Mouse (Mus musculus): ENCODE measurements around the gene Gm45261.

Gm45261 gene

GRCm38 (mm10) chr1:80461348-80461747 lies at the start of gene Gm45261:
Gene Gm45261 (minus strand): TSS chr1:80461448.
- in situ Hi-C loops (cut with MboI, MseI): no loop called here

DNA sequence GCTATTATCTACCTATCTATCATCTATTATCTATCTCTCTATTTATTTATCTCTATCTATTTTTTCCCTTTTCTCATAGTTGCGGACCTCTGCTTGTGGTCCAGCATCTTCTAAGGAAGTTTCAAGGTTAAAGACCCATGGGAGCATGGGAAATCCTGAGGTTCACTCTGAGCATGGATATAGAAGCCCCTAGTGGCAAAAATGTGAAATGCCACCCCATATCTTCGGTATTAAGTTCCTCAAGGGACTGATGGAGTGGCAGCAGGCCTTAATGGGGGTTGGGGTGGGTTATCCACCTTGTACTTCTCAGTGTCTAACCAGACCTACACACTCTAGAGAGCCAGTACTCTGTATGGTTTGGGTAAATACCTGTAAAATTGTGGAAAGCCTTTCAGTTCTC lies 43.5 kb upstream of the Gm45261 start:
- in situ Hi-C loops (cut with MboI, MseI): no loop called here

- in situ Hi-C loops (cut with MboI, MseI): no loop called here
These were observed 42.8 kb upstream of the Gm45261 start for GRCm38 (mm10) chr1:80504081-80504480.

DNA sequence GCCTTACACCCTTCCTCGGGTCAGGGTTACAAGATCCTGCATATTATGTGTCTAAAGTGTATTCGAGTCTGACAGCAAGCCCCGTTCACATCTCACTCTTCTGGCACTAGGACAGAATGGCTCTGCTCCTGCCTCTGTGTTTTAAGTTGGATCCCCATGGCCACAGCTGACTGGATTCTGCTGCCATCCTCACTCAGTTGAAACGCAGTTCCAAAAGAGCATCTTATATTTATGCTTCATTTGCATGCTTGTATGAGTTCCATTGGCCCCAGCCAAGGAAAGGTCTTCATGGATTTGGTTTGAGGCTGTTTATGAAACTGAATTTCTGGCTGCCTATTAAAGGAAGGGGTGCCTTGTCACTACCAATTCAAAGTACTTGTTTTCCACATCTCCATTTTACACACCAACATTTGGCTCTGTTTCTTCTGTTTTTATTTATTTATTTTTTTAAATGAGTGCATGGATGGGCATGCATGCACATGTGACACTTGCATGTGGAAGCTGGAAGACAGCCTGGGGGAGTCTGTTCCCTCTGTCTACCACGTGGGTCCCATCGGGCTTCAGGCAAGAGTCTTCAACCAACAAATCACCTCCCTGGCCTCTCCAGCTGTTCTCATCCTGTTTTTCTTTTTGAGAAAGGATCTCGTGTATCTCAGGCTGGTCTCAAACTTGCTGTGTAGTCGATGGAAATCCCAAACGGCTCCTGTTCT lies 41.4 kb upstream of the Gm45261 start:
- in situ Hi-C loops (cut with MboI, MseI): no loop called here

DNA sequence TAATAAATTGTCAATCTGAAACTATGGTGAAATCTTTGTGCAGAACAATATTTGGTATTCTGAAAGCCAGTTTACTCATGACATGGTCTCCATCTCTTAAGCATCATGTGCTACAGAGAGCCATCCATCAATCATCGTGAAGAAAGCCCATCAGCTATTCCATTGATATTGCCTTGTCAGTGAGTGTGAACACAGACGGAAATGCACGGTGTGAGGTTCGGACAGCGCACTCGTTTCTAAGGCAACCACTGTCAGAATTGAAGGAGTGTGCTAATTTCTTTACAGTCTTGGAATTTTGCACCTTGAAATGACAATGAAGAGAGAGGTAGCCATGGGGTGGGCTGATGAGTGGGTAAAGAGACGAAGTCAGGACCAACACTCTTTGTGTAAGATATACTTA lies 38.0 kb upstream of the Gm45261 start:
- in situ Hi-C loops (cut with MboI, MseI): no loop called here

GRCm38 (mm10) chr1:80496360-80496759 lies 35.1 kb upstream of the Gm45261 start:
- in situ Hi-C loops (cut with MboI, MseI): no loop called here

DNA sequence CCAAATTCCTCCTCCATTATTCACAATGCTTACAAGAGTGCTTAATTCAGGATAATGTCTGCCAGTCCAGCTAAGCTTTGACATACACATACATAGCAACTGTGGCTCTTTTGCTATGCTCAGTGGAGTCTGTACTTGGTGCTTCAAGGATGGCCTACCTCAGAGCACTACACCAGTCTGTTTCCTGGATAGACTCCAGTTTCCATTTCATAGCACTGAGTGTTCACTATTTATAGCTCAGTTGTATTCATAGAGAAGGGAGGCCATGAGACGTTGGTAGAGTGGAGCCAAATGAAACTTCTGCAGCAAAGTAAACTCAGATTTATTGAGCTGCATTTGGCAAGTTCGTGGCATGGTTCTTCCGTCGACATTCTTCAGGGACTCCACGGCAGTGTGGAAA lies 22.2 kb upstream of the Gm45261 start:
- in situ Hi-C loops (cut with MboI, MseI): loop anchor here (10.0 kb wide), 1 partner anchor 309 kb away; no protein-coding TSS in a partner anchor

DNA sequence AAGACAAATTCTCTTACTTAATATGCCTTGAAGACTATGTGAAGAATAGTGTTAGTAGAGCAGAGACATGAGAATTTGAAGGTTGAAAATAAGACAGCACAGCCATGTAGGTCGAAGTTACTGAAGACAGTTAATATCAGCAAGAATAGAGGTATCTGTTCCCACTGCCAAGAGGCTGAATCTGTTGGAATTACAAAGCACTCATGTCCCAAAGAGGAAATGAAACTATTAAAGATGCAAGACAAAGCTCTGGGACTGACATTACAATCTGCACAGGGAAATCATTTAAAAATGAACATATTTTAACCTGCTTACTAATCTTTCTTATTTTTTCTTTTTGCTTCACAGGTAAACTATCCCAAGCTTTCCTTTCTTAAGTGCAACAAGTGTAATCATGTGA lies 13.7 kb upstream of the Gm45261 start:
- in situ Hi-C loops (cut with MboI, MseI): no loop called here

DNA sequence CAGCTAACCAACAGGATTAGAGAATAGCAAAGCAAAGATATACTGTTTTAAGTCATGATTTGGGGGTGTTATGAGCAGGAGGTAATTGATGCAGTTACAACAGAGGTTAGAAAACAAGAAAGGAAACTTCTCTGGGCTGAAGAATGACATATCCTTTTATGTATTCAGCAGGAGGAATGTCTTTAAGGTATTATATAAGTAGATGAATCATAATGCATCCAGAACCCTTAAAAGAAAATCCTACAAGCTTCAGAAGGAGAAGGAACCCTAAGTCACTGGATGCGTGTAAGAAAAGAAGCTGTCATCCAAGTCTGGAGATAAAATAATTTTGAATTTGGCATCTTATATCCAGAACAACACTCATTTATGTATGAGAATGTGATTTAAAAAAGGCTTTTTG lies 11.1 kb upstream of the Gm45261 start:
- in situ Hi-C loops (cut with MboI, MseI): no loop called here

DNA sequence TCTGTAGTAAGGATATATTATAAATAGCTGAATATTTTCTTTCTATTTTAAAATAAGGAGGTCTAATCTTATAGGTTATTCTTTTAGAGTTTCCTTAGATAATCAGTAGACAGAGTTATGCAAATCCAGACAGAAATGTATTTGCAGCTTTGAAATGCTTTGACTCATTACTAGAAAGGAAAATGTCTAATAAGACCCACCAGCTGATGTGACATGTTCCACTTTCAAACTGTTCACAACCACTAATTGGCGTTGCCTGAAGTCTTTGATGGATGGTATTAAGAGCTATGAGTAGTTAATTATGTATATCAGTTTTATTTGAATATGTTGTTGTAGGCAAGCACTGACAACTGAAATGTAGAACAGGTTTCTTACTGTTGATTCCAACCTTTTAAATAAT lies 1.3 kb downstream of the Gm45261 start:
- in situ Hi-C loops (cut with MboI, MseI): no loop called here

- in situ Hi-C loops (cut with MboI, MseI): no loop called here
These were observed 1.8 kb downstream of the Gm45261 start for GRCm38 (mm10) chr1:80459477-80459876.

- in situ Hi-C loops (cut with MboI, MseI): no loop called here
These were observed 7.3 kb downstream of the Gm45261 start for GRCm38 (mm10) chr1:80453971-80454370.

DNA sequence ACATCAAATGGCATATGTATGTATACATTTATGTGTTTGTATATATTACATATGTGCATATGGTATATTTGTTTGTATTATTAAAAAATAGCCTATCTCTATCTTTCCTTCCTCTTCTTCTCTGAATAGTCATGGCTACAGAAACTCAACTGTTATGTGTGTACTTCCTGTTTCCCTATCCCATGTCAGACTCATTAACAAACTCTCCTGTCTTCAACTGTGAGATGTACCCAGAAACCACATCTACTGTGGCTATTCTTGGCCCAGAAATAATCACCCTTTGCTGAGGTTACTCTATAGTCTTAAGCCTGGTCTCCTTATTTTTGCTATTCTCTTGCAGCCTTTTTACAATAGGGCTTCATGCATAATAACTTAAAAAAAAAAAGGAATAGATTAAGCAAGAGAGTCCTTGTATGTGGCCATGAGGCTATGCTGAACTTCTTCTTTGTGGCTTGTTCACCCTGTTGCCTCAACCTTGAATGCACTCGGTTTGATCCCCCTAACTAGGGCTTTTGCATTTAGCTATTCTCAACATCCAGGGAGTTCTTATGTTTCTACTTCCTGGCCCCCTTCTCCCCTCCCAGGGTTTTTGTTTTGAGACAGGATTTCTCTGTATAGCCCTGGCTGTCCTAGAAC lies 9.2 kb downstream of the Gm45261 start:
- in situ Hi-C loops (cut with MboI, MseI): no loop called here

- in situ Hi-C loops (cut with MboI, MseI): no loop called here
These were observed 13.7 kb downstream of the Gm45261 start for GRCm38 (mm10) chr1:80447554-80447953.

DNA sequence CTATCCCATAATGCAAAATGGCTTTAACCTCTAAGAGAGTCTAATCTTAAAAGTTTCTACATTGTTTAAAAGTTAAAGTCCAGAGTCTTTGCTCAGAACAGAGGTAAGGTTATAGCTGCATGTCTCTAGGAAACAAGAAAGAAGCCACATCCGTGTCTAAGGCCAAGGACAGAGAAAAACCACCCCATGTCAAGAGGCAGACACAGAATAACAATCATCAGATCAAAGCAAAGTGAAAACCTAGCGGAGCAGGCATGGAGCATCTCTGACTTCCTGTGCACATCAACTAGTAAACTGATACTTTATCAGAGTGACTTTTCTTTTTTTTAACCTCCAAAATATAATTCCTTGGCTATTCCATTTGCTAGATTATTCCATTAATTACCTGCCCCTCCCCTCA lies 20.3 kb downstream of the Gm45261 start:
- in situ Hi-C loops (cut with MboI, MseI): no loop called here

DNA sequence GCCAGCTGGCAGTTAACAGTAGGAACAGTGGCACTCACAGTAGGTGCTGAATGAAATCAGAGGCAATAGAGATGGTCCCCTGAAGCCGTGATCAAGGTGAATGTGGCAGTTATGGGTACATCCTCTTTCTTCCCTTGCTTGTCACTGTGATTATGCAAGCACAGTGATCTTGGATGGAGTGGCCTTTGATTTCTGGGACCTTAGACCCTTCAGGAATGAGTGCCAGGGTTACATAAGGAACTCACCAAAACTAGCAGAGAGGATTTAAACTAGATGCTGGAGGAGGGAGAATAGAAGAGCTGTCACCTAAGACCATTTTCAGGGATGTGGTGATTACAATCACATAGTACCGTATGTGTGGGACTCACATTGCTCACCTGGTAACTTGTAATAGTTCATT lies 22.7 kb downstream of the Gm45261 start:
- in situ Hi-C loops (cut with MboI, MseI): no loop called here

GRCm38 (mm10) chr1:80427946-80428345 lies 33.3 kb downstream of the Gm45261 start:
- in situ Hi-C loops (cut with MboI, MseI): no loop called here

DNA sequence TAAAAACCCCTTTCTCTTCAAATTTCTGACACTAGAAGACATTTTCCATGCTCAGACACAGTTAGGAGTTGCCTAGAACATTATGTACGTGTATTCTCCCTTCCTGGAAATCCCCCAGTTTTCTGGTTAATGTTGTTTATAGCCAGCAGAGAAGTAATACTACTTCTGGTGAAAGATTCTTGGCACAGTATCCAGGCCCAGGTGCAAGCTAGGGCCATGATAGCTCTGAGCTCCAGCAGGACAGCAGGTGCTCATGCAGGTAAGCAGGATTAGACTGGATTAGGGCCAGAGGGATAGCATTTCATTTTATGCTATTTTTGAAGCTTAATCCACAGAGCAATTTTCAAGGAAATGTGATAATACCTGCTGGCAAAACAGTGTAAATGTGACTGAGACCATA lies 33.8 kb downstream of the Gm45261 start:
- in situ Hi-C loops (cut with MboI, MseI): no loop called here

DNA sequence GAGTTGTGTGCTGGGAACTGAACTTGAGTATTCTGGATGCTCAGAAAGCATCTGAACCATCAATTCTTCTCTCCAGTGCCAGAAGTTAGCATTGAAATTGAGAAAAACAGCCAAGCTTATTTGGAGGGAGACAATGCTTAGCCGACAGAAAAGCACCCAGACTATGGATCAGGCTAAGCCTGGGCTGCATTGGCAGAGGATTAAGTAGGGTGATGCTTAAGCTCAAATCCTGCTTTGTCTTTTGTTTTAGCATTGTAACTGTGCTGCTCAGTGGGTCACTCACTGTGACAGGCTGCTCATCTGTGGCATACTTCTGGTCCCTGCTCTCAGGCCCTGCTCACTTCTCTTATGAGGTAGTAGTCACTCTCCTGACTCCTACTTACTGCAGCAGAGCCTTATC lies 36.6 kb downstream of the Gm45261 start:
- in situ Hi-C loops (cut with MboI, MseI): no loop called here

DNA sequence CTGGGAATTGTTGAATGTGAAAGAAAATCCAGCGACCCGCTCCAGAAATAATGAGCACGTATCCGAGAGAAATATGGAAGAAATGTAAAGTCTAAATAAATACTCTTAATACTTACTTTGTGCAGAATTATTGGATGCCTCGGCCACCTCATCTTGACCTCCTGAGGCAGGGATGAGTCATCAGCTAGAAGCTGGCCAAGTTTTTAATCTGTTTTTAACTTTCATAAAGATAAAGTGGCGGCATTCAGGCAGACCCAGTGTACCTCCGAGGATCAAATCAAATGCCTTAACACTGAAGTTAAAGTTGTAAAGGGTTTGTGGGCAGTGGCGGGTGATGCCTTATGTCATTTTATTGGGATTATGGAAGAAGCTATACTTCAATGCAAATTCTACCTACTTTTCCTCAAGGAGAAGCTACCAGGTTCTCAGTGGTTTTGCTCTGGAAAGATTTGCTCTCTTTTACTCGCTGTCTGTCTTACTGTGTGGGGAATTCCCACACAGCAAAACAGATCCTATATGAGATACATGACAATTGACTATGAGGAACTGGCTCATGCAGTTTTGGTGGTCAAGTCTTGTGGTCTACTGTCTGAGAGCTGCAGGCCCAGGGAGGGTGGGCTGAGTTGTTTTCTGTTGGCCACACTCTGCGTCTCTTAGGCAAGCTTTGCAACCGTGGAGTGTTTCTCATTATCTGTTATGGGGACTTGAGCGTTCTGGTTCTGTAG lies 42.8 kb downstream of the Gm45261 start:
- in situ Hi-C loops (cut with MboI, MseI): no loop called here

DNA sequence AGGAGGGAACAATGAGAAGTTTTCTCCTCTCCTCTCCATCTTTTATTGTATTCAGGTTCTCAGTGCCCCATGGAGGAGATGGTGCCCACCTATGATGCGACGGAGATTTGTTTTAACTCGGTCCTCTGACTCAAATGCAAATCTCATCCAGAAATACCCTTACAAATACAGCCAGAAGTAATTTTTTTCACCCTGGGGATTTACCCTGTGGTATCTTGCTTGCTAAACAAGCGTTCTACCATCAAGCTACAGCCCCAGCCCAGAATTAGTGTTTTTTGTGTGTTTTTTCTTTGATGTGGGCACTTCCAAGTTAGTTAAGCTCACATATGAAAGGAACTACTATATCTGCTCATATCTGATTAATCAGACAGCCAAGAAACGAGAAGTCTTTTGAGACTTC lies 44.9 kb downstream of the Gm45261 start:
- in situ Hi-C loops (cut with MboI, MseI): no loop called here

GRCm38 (mm10) chr1:80412521-80412920 lies 48.7 kb downstream of the Gm45261 start:
- in situ Hi-C loops (cut with MboI, MseI): no loop called here
